Mouse (Mus musculus) testis, adult 2 months (tissue): ENCODE results near the gene Krtap4-8. TPM values are rescaled to one million over a fixed set of nuclear protein-coding genes. Genes with fewer than 3 reads are reported as not detected.

Experiments
- H3K27ac ChIP-seq: fragments of 200-500 bp; 2 replicates; pipeline ENCODE4 v1.5.1; 2012; ENCODE audit warnings: low read depth, low read length; ENCODE audit not compliant: control insufficient read depth, insufficient read depth
- H3K27me3 ChIP-seq: fragments of 200-500 bp; 2 replicates; pipeline ENCODE4 v1.6.1; 2012; ENCODE audit warnings: mild to moderate bottlenecking, low read length, moderate library complexity; ENCODE audit not compliant: control insufficient read depth, insufficient read depth
- H3K36me3 ChIP-seq: fragments of 200-500 bp; 2 replicates; pipeline ENCODE4 v1.6.1; 2012; ENCODE audit warnings: mild to moderate bottlenecking, low read length; ENCODE audit not compliant: control insufficient read depth, insufficient read depth
- H3K4me1 ChIP-seq: fragments of 200-500 bp; 2 replicates; pipeline ENCODE4 v1.6.1; 2012; ENCODE audit warnings: low read length; ENCODE audit not compliant: control insufficient read depth, insufficient read depth
- H3K4me3 ChIP-seq: fragments of 200-500 bp; 2 replicates; pipeline ENCODE4 v1.5.1; 2012; ENCODE audit warnings: low read depth, mild to moderate bottlenecking, low read length, moderate library complexity, mixed read lengths; ENCODE audit not compliant: control insufficient read depth
- CTCF ChIP-seq: fragments of 200-500 bp; IDR thresholded peaks from 2 replicates; pipeline ENCODE4 v1.5.1; 2012; ENCODE audit warnings: low read depth, mild to moderate bottlenecking, inconsistent platforms, low read length, moderate library complexity; ENCODE audit not compliant: control insufficient read depth, insufficient read depth, insufficient replicate concordance
- POLR2A ChIP-seq: fragments of 200-500 bp; IDR thresholded peaks from 2 replicates; pipeline ENCODE4 v1.6.1; 2012; ENCODE audit warnings: low read depth, mild to moderate bottlenecking, inconsistent platforms, low read length, moderate library complexity; ENCODE audit not compliant: control insufficient read depth
- polyA plus RNA-seq: library from polyadenylated mRNA; depleted of rRNA; stranded (reverse); fragments of >200 nt; gene quantifications from 2 replicates; pipeline ENCODE4 v1.2.3, GENCODE M21; 2012; rRNA removed

Gene Krtap4-8
- polyA plus RNA-seq, 1 experiment, result not detected

DNA sequence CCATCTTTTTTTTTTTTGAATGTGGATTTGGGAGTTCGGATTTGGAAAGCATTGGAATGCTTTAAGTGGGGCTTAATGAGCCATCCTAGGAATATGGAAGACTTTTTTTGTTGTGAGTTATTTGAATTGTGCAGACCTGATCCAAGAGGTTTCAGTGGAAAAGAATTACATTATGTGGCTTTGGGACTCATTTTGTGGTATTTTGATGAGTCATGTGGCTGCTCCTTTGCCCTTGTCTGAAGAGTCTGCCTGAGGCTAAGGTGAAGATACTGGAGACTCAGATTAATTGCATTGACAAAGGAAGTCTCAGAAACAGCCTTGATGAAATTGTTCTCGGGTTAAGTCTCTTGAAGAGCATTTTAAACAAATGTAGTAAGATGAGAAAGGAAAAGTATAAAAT lies 12.1 kb downstream of the Krtap4-8 start:
- Histone ChIP-seq H3K27me3 (no peaks in the 10 kb centered on the region), H3K27ac (no peak overlapping the region), H3K36me3 (no peaks in the 10 kb centered on the region), H3K4me1 (no peaks in the 10 kb centered on the region), H3K4me3 (no peak overlapping the region)
- TF ChIP-seq CTCF, result no peak
- TF ChIP-seq POLR2A, result no peak

DNA sequence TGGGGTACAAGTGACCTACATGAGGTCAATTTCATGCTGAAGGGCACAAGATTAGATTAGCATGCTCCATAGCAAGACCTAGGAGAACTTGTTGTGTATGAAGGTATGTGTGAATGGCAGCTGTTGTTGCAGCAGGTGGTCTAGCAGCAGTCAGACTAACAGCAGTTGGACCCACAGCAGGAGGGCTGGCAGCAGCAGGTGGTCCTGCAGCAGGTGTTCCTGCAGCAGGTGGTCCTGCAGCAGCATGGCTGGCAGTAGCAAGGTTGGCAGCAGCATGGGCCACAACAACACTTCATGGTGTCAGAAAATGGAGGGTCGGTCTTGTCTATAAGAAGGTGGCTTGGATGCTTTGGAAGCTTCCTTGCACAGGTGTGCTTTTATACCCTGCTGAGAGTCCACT lies 21.6 kb downstream of the Krtap4-8 start:
- Histone ChIP-seq H3K27ac (no peak overlapping the region), H3K36me3 (no peaks in the 10 kb centered on the region), H3K4me3 (no peak overlapping the region), H3K27me3 (no peaks in the 10 kb centered on the region), H3K4me1 (no peaks in the 10 kb centered on the region)
- TF ChIP-seq CTCF, result no peak
- no peak for TF ChIP-seq POLR2A

- TF ChIP-seq CTCF, result no peak
- TF ChIP-seq POLR2A, result no peak
- no peaks in the 10 kb centered on the region for H3K27me3 ChIP-seq
Observed at GRCm38 (mm10) chr11:99743985-99744384, 36.5 kb downstream of the Krtap4-8 start.

GRCm38 (mm10) chr11:99734190-99734589 lies 46.3 kb downstream of the Krtap4-8 start, which contains the start of gene Gm14180:
Gene Gm14180, minus strand, starts transcription at chr11:99734290.
- no peaks in the 10 kb centered on the region for H3K27me3 ChIP-seq
- H3K4me1 ChIP-seq, result no peaks in the 10 kb centered on the region
- no peaks in the 10 kb centered on the region for H3K36me3 ChIP-seq
- H3K27ac ChIP-seq, result no peak within 1 kb of the TSS
- TF ChIP-seq POLR2A, result no peak
- TF ChIP-seq CTCF, result no peak
- H3K4me3 ChIP-seq, result no peak within 1 kb of the TSS

More at GRCm38 (mm10) chr11:99743985-99744384, 36.5 kb downstream of the Krtap4-8 start:
- Histone ChIP-seq H3K4me1 (no peaks in the 10 kb centered on the region), H3K4me3 (no peak overlapping the region), H3K36me3 (no peaks in the 10 kb centered on the region), H3K27ac (no peak overlapping the region)

Other genes with a start within 250 kb of the Krtap4-8 start
- gene Krt40, start 237.5 kb downstream of the Krtap4-8 start, polyA plus RNA-seq, result not detected in 2 replicates
- gene Krtap3-3, start 229.8 kb downstream of the Krtap4-8 start, polyA plus RNA-seq, result not detected in 2 replicates
- not detected in 2 replicates for gene Krtap3-2, start 223.9 kb downstream of the Krtap4-8 start, polyA plus RNA-seq
- not detected in 2 replicates for gene Gm11939, start 221.2 kb downstream of the Krtap4-8 start, polyA plus RNA-seq
- gene Krtap3-1, start 214.1 kb downstream of the Krtap4-8 start, polyA plus RNA-seq, result 0.48 TPM in 1 of 2 replicates, not detected in the other
- gene Krtap1-5, start 199.7 kb downstream of the Krtap4-8 start, polyA plus RNA-seq, result not detected in 2 replicates
- not detected in 2 replicates for gene Krtap1-4, start 197.1 kb downstream of the Krtap4-8 start, polyA plus RNA-seq
- 0.12 TPM in 1 of 2 replicates, not detected in the other for gene Krtap1-3, start 189.4 kb downstream of the Krtap4-8 start, polyA plus RNA-seq
- gene Krtap9-3, start 182.6 kb downstream of the Krtap4-8 start, polyA plus RNA-seq, result not detected in 2 replicates
- gene Gm11938, start 177.4 kb downstream of the Krtap4-8 start, polyA plus RNA-seq, result not detected in 2 replicates
- not detected in 2 replicates for gene Gm11937, start 170.5 kb downstream of the Krtap4-8 start, polyA plus RNA-seq
- gene Krtap2-4, start 165.9 kb downstream of the Krtap4-8 start, polyA plus RNA-seq, result 0.13 and 0.26 TPM in 2 replicates
- gene Gm11562, start 160.3 kb downstream of the Krtap4-8 start, polyA plus RNA-seq, result not detected in 2 replicates
- gene Krtap4-1, start 152.5 kb downstream of the Krtap4-8 start, polyA plus RNA-seq, result not detected in 2 replicates
- gene Krtap4-2, start 145.6 kb downstream of the Krtap4-8 start, polyA plus RNA-seq, result not detected in 2 replicates
- gene Krtap4-7, start 136.6 kb downstream of the Krtap4-8 start, polyA plus RNA-seq, result not detected in 2 replicates
- not detected in 2 replicates for gene Gm11555, start 130.5 kb downstream of the Krtap4-8 start, polyA plus RNA-seq
- gene Gm11563, start 121.7 kb downstream of the Krtap4-8 start, polyA plus RNA-seq, result not detected in 2 replicates
- gene Krtap4-6, start 114.7 kb downstream of the Krtap4-8 start, polyA plus RNA-seq, result 0.15 TPM in 1 of 2 replicates, not detected in the other
- not detected in 2 replicates for gene Gm14190, start 90.0 kb downstream of the Krtap4-8 start, polyA plus RNA-seq
- not detected in 2 replicates for gene Gm14180, start 46.4 kb downstream of the Krtap4-8 start, polyA plus RNA-seq
- not detected in 2 replicates for gene Gm11595, start 7.8 kb downstream of the Krtap4-8 start, polyA plus RNA-seq
- gene Krtap4-9, start 4.5 kb upstream of the Krtap4-8 start, polyA plus RNA-seq, result not detected in 2 replicates
- not detected in 2 replicates for gene Gm11596, start 12.8 kb upstream of the Krtap4-8 start, polyA plus RNA-seq
- gene Gm11569, start 18.2 kb upstream of the Krtap4-8 start, polyA plus RNA-seq, result not detected in 2 replicates
- not detected in 2 replicates for gene Gm11554, start 23.7 kb upstream of the Krtap4-8 start, polyA plus RNA-seq
- 0.14 and 0.28 TPM in 2 replicates for gene Krtap4-13, start 29.2 kb upstream of the Krtap4-8 start, polyA plus RNA-seq
- gene Gm11564, start 35.0 kb upstream of the Krtap4-8 start, polyA plus RNA-seq, result 0.22 and 0.34 TPM in 2 replicates
- not detected in 2 replicates for gene 2300003K06Rik, start 57.4 kb upstream of the Krtap4-8 start, polyA plus RNA-seq
- gene Krtap4-16, start 70.9 kb upstream of the Krtap4-8 start, polyA plus RNA-seq, result not detected in 2 replicates
- not detected in 2 replicates for gene Gm11568, start 77.2 kb upstream of the Krtap4-8 start, polyA plus RNA-seq
- not detected in 2 replicates for gene Gm11559, start 83.8 kb upstream of the Krtap4-8 start, polyA plus RNA-seq
- gene Krtap9-1, start 92.7 kb upstream of the Krtap4-8 start, polyA plus RNA-seq, result not detected in 2 replicates
- not detected in 2 replicates for gene Gm11567, start 98.5 kb upstream of the Krtap4-8 start, polyA plus RNA-seq
- gene Krtap31-1, start 127.2 kb upstream of the Krtap4-8 start, polyA plus RNA-seq, result not detected in 2 replicates
- 3.6 and 3.9 TPM in 2 replicates for gene Gm11565, start 134.0 kb upstream of the Krtap4-8 start, polyA plus RNA-seq
- not detected in 2 replicates for gene Krtap31-2, start 155.6 kb upstream of the Krtap4-8 start, polyA plus RNA-seq
- gene Krtap9-5, start 167.8 kb upstream of the Krtap4-8 start, polyA plus RNA-seq, result not detected in 2 replicates
- 0.24 TPM in 1 of 2 replicates, not detected in the other for gene Krtap29-1, start 198.3 kb upstream of the Krtap4-8 start, polyA plus RNA-seq
- 0.06 and 0.12 TPM in 2 replicates for gene Krtap16-1, start 205.9 kb upstream of the Krtap4-8 start, polyA plus RNA-seq
- 1.8 and 2.0 TPM in 2 replicates for gene Krtap17-1, start 213.3 kb upstream of the Krtap4-8 start, polyA plus RNA-seq
- not detected in 2 replicates for gene Krt33a, start 235.5 kb upstream of the Krtap4-8 start, polyA plus RNA-seq
- gene Krt33b, start 249.2 kb upstream of the Krtap4-8 start, polyA plus RNA-seq, result not detected in 2 replicates